Mouse (Mus musculus): Measurements from ENCODE around the gene Ttc14.

Ttc14 gene

GRCm38 (mm10) chr3:33799617-33800512 lies at the start of gene Ttc14:
Gene Ttc14 (plus strand): TSS chr3:33799832.
- DNase-seq = peak; percentile 97

- DNase-seq = no peak
Measured at GRCm38 (mm10) chr3:33790975-33791374, 8.7 kb upstream of the Ttc14 start.

- DNase-seq = no peak
Measured at GRCm38 (mm10) chr3:33800513-33800820, 835 bp downstream of the Ttc14 start.

GRCm38 (mm10) chr3:33807151-33807550 lies 7.5 kb downstream of the Ttc14 start:
- no peak for DNase-seq

GRCm38 (mm10) chr3:33824135-33824946 lies 24.7 kb downstream of the Ttc14 start:
- DNase-seq = peak; percentile 37

GRCm38 (mm10) chr3:33832351-33832750 lies 32.7 kb downstream of the Ttc14 start:
- no peak for DNase-seq

- no peak for DNase-seq
Measured at GRCm38 (mm10) chr3:33836576-33836975, 36.9 kb downstream of the Ttc14 start.

GRCm38 (mm10) chr3:33838877-33839276 lies 39.2 kb downstream of the Ttc14 start:
- DNase-seq = no peak

- peak; percentile 71 for DNase-seq
Measured at GRCm38 (mm10) chr3:33843801-33844632, 44.4 kb downstream of the Ttc14 start, which contains the start of gene Ccdc39. Gene Ccdc39 (minus strand): TSS chr3:33844310.

- no peak for DNase-seq
Measured at GRCm38 (mm10) chr3:33846639-33847038, 47.0 kb downstream of the Ttc14 start.

GRCm38 (mm10) chr3:33850856-33851255 lies 51.2 kb downstream of the Ttc14 start:
- no peak for DNase-seq

- no peak for DNase-seq
Measured at GRCm38 (mm10) chr3:33853062-33853461, 53.4 kb downstream of the Ttc14 start.

GRCm38 (mm10) chr3:33858939-33859338 lies 59.3 kb downstream of the Ttc14 start:
- no peak for DNase-seq

- no peak for DNase-seq
Measured at GRCm38 (mm10) chr3:33864000-33864540, 64.4 kb downstream of the Ttc14 start.

Measured in cerebellum, adult 8-10 months (tissue).